Mouse (Mus musculus): ENCODE results near the gene Rer1. TPM values are rescaled to one million over a fixed set of nuclear protein-coding genes. Genes with fewer than 3 reads are reported as not detected.

The Rer1 gene
- polyA plus RNA-seq, 1 experiment from 2014 or later: 120 TPM

DNA sequence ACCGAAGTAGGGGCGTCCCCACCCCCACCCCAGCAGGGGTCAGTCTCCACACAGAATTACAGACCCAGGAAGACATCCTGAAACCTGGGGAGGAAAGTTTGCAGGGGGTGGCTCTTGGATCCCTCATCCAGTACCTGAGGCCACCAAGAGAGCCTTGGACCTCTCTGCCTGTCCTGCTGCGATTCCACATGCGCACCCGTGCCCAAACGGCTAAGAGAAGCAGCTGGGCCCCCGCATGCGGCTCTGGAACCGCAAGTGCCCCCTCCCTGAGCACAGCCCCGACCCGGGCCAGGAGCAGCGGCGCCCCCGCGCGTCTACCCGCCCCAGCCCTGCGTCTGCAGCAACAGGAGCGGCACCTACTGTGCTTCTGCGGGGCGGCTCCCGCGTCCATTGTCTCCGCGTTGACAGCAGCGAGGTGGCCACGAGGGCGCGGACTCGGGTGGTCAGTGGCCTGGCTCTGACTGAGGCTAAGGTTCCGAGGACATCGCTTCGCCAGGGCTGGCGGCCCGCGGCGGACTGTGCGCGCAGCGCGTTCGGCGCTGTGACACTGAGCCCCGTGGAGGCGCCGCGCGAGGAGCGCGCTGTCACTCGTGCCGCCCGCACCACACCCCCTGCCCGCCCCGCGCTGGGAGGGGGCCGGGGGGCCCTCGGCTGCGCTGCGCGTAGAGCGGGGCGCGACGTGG is 43.4 kb downstream of the Rer1 start:
- no peak overlapping the region for H3K27ac ChIP-seq
- 3% methylated on average over 41 of the region's 65 CpGs for WGBS
- no peak for ATAC-seq (replicated peaks; ENCODE audit: insufficient number of reproducible peaks, insufficient read depth, low FRiP score, low read depth)
- no peak overlapping the region for H3K9ac ChIP-seq
- 0 out of 2 replicates have a peak, but pooled peaks cover 6% of the 10 kb centered on the region for H3K4me1 ChIP-seq (replicated peaks)
- H3K4me2 ChIP-seq: peak overlapping the region; percentile 45
- H3K4me3 ChIP-seq: peak overlapping the region; percentile 29
- H3K9me3 ChIP-seq (replicated peaks): no peaks in the 10 kb centered on the region
- peaks cover 84% of the 10 kb centered on the region for H3K27me3 ChIP-seq
- H3K36me3 ChIP-seq: no peaks in the 10 kb centered on the region

- no peaks in the 10 kb centered on the region for H3K36me3 ChIP-seq
- WGBS: 65% methylated on average over 6 of the region's 6 CpGs
- H3K27ac ChIP-seq: no peak overlapping the region
- ATAC-seq (replicated peaks; ENCODE audit: insufficient number of reproducible peaks, insufficient read depth, low FRiP score, low read depth): no peak
- 0 out of 2 replicates have a peak, but pooled peaks cover 6% of the 10 kb centered on the region for H3K4me1 ChIP-seq (replicated peaks)
- H3K9ac ChIP-seq: no peak overlapping the region
- H3K4me2 ChIP-seq: no peak overlapping the region
- peaks cover 90% of the 10 kb centered on the region for H3K27me3 ChIP-seq
- no peak overlapping the region for H3K4me3 ChIP-seq
- no peaks in the 10 kb centered on the region for H3K9me3 ChIP-seq (replicated peaks)
Measured at GRCm38 (mm10) chr4:155040696-155041095, 45.5 kb downstream of the Rer1 start.

- H3K4me3 ChIP-seq: no peak overlapping the region
- H3K9ac ChIP-seq: no peak overlapping the region
- no peaks in the 10 kb centered on the region for H3K36me3 ChIP-seq
- 54% methylated on average over 9 of the region's 9 CpGs for WGBS
- 0 out of 2 replicates have a peak, but pooled peaks cover 6% of the 10 kb centered on the region for H3K4me1 ChIP-seq (replicated peaks)
- H3K9me3 ChIP-seq (replicated peaks): no peaks in the 10 kb centered on the region
- no peak overlapping the region for H3K4me2 ChIP-seq
- H3K27ac ChIP-seq: no peak overlapping the region
- peaks cover 90% of the 10 kb centered on the region for H3K27me3 ChIP-seq
- ATAC-seq (replicated peaks; ENCODE audit: insufficient number of reproducible peaks, insufficient read depth, low FRiP score, low read depth): no peak
Measured at GRCm38 (mm10) chr4:155040197-155040596, 46.0 kb downstream of the Rer1 start.

- Histone ChIP-seq H3K27ac (no peak overlapping the region), H3K4me1 (replicated peaks) (no peaks in the 10 kb centered on the region), H3K9me3 (replicated peaks) (no peaks in the 10 kb centered on the region), H3K9ac (no peak overlapping the region), H3K4me3 (no peak overlapping the region), H3K27me3 (peaks cover 84% of the 10 kb centered on the region), H3K36me3 (no peaks in the 10 kb centered on the region), H3K4me2 (no peak overlapping the region)
- no peak for ATAC-seq (replicated peaks; ENCODE audit: insufficient number of reproducible peaks, insufficient read depth, low FRiP score, low read depth)
- 57% methylated on average over 13 of the region's 13 CpGs for WGBS
Measured at GRCm38 (mm10) chr4:155034787-155035186, 51.4 kb downstream of the Rer1 start.

GRCm38 (mm10) chr4:155034202-155034601 is 52.0 kb downstream of the Rer1 start:
- H3K4me1 ChIP-seq (replicated peaks): no peaks in the 10 kb centered on the region
- WGBS: 22% methylated on average over 7 of the region's 7 CpGs
- H3K9me3 ChIP-seq (replicated peaks): no peaks in the 10 kb centered on the region
- peaks cover 79% of the 10 kb centered on the region for H3K27me3 ChIP-seq
- H3K36me3 ChIP-seq: no peaks in the 10 kb centered on the region
- no peak overlapping the region for H3K4me2 ChIP-seq
- H3K27ac ChIP-seq: no peak overlapping the region
- no peak overlapping the region for H3K9ac ChIP-seq
- H3K4me3 ChIP-seq: no peak overlapping the region
- ATAC-seq (replicated peaks; ENCODE audit: insufficient number of reproducible peaks, insufficient read depth, low FRiP score, low read depth): no peak

DNA sequence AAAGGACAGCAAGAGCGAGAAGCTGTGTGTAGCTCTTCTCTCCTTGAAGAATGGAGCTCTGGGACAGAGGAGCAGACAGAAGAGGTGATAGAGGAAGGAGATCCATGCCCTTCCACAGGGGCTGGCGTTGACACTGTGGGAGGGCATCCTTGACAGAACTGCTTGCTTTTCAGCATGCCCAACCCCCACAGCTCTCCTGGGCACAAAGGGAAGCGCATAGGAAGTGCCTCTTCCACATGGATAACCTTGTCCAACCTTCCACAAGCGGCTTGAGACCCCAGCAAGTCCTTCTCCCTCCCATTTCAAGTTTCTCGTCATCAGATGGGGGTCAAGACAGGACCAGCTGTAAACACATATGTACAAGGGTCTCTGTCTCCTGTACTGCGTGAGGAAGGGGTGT is 53.1 kb downstream of the Rer1 start:
- no peaks in the 10 kb centered on the region for H3K36me3 ChIP-seq
- no peaks in the 10 kb centered on the region for H3K9me3 ChIP-seq (replicated peaks)
- no peaks in the 10 kb centered on the region for H3K4me1 ChIP-seq (replicated peaks)
- peaks cover 74% of the 10 kb centered on the region for H3K27me3 ChIP-seq
- no peak for ATAC-seq (replicated peaks; ENCODE audit: insufficient number of reproducible peaks, insufficient read depth, low FRiP score, low read depth)
- no peak overlapping the region for H3K4me3 ChIP-seq
- WGBS: 31% methylated on average over 6 of the region's 6 CpGs
- H3K4me2 ChIP-seq: no peak overlapping the region
- no peak overlapping the region for H3K9ac ChIP-seq
- no peak overlapping the region for H3K27ac ChIP-seq

DNA sequence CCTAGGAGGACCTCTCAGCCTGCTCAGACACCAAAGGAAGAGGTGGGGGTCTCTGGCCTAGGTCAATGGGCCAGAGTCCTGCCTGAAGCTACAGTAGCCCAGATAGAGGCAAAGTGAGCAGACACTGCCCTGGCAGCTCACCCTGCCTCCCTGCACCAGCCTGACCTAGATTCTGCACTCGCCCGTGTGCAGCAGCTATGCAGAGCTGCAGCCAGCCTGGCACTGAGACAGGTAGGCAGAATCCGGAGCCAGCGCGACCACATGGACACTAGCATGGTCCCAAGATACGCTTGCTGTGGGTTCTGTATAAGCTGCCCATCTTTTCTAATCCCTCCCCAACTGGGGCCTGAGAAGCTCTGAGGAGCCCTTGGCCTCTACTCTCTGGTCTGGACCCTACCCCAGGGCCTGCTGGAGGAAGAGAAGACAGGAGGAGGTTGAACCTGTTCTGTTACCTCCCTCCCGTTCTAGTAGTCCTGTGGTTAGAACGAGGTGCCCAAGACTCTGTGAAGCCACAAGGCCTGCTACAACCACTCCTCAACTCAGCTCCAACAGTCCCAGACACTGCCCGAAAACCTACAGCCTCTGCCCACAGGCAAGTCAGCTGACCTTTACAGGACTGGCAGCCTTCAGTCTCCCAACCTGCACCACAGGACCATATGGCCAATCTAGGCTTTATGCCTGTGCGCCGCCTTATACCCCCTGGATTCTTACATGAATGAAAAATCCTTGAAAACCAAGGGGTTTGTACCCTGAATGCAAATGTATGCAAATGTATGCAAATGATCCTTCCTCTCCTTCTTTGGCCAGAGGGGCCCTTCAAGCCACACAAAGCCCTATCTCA is 61.8 kb downstream of the Rer1 start:
- no peak overlapping the region for H3K27ac ChIP-seq
- no peaks in the 10 kb centered on the region for H3K9me3 ChIP-seq (replicated peaks)
- no peak overlapping the region for H3K9ac ChIP-seq
- peaks cover 16% of the 10 kb centered on the region for H3K27me3 ChIP-seq
- no peak for ATAC-seq (replicated peaks; ENCODE audit: insufficient number of reproducible peaks, insufficient read depth, low FRiP score, low read depth)
- WGBS: 77% methylated on average over 11 of the region's 11 CpGs
- H3K36me3 ChIP-seq: no peaks in the 10 kb centered on the region
- H3K4me3 ChIP-seq: no peak overlapping the region
- no peak overlapping the region for H3K4me2 ChIP-seq
- peaks cover 2% of the 10 kb centered on the region for H3K4me1 ChIP-seq (replicated peaks)

Other genes starting within 250 kb of the Rer1 start
- 0.06 and 0.14 TPM in 2 replicates for gene Ttc34, start 248.9 kb downstream of the Rer1 start, polyA plus RNA-seq (2015; fragmentation: Nextera tagmentation; extraction: Ambion mirVana)
- 0.58 and 0.60 TPM in 2 replicates for gene Mmel1, start 216.8 kb downstream of the Rer1 start, polyA plus RNA-seq (2015; fragmentation: Nextera tagmentation; extraction: Ambion mirVana)
- 46.7 and 53.6 TPM in 2 replicates for gene Fam213b, start 187.2 kb downstream of the Rer1 start, polyA plus RNA-seq (2015; fragmentation: Nextera tagmentation; extraction: Ambion mirVana)
- 0.57 and 1.2 TPM in 2 replicates for gene Tnfrsf14, start 157.8 kb downstream of the Rer1 start, polyA plus RNA-seq (2015; fragmentation: Nextera tagmentation; extraction: Ambion mirVana)
- gene Hes5, start 125.5 kb downstream of the Rer1 start, polyA plus RNA-seq (2015; fragmentation: Nextera tagmentation; extraction: Ambion mirVana): 0.49 and 0.77 TPM in 2 replicates
- 36.6 and 44.5 TPM in 2 replicates for gene Pank4, start 122.3 kb downstream of the Rer1 start, polyA plus RNA-seq (2015; fragmentation: Nextera tagmentation; extraction: Ambion mirVana)
- gene Plch2, start 29.6 kb downstream of the Rer1 start, polyA plus RNA-seq (2015; fragmentation: Nextera tagmentation; extraction: Ambion mirVana): 0.43 and 2.4 TPM in 2 replicates
- gene Pex10, start 19.4 kb downstream of the Rer1 start, polyA plus RNA-seq (2015; fragmentation: Nextera tagmentation; extraction: Ambion mirVana): 16.3 and 18.6 TPM in 2 replicates
- 1.9 and 2.5 TPM in 2 replicates for gene Morn1, start 195 bp upstream of the Rer1 start, polyA plus RNA-seq (2015; fragmentation: Nextera tagmentation; extraction: Ambion mirVana)
- gene Ski, start 136.2 kb upstream of the Rer1 start, polyA plus RNA-seq (2015; fragmentation: Nextera tagmentation; extraction: Ambion mirVana): 11.0 and 13.6 TPM in 2 replicates
- 64.7 and 67.7 TPM in 2 replicates for gene Faap20, start 163.4 kb upstream of the Rer1 start, polyA plus RNA-seq (2015; fragmentation: Nextera tagmentation; extraction: Ambion mirVana)